18 mouse cellular contexts compared by ENCODE assay signal in the genomic region with DNA sequence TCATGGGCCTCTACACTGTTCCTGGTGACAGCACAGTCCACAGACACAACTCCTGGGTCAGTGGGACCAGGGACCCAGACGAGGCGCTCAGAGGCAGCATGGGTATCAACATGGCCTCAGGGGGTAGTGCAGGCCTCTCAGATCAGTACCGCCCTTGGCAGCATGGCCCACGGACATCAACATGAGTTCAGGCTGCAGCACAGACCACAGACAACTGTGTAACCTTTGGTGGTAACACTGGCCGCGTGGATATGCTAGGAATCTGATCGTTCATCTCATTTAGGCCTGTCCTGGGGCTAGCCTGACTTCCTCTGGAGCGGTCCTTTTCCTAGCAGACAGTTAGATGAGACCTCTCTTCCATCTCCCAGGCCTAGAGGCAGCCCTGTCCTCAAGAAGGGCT.
"Had no signal": no experiment of that assay in that cellular context is flagged by ENCODE, and none has a peak within 500 bp of the region (broad histone marks: within the 10 kb centered on the region; RNA-seq: fewer than 3 reads in every experiment).

No protein-coding gene starts in this region.

- H3K4me3 ChIP-seq: limb, embryonic 13.5 days; liver, embryonic 12.5 days; liver, embryonic 15.5 days; midbrain, embryonic 15.5 days; neural tube, embryonic 12.5 days; neural tube, embryonic 15.5 days had no signal

- H3K27me3 ChIP-seq: limb, embryonic 13.5 days; liver, embryonic 12.5 days; liver, embryonic 15.5 days; midbrain, embryonic 15.5 days; neural tube, embryonic 12.5 days; neural tube, embryonic 15.5 days had no signal

- H3K9me3 ChIP-seq: limb, embryonic 13.5 days; liver, embryonic 12.5 days; liver, embryonic 15.5 days; midbrain, embryonic 15.5 days; neural tube, embryonic 12.5 days; neural tube, embryonic 15.5 days had no signal

- H3K9ac ChIP-seq: limb, embryonic 13.5 days; liver, embryonic 12.5 days; liver, embryonic 15.5 days; midbrain, embryonic 15.5 days; neural tube, embryonic 12.5 days; neural tube, embryonic 15.5 days had no signal

- H3K4me2 ChIP-seq: limb, embryonic 13.5 days; liver, embryonic 12.5 days; liver, embryonic 15.5 days; midbrain, embryonic 15.5 days; neural tube, embryonic 12.5 days; neural tube, embryonic 15.5 days had no signal

- H3K36me3 ChIP-seq: limb, embryonic 13.5 days; liver, embryonic 12.5 days; liver, embryonic 15.5 days; midbrain, embryonic 15.5 days; neural tube, embryonic 12.5 days; neural tube, embryonic 15.5 days had no signal

- H3K27ac ChIP-seq: limb, embryonic 13.5 days; liver, embryonic 12.5 days; liver, embryonic 15.5 days; midbrain, embryonic 15.5 days; neural tube, embryonic 12.5 days; neural tube, embryonic 15.5 days had no signal

- ATAC-seq: intestine, embryonic 16.5 days; liver, embryonic 12.5 days; midbrain, embryonic 15.5 days had no signal

- DNase-seq: kidney, adult 18-20 months; kidney, adult 9 months; kidney, postnatal 36 days; liver; lung, adult 2 months; lung, postnatal 14 days; lung, postnatal 4 days; right cerebral cortex, adult 18-20 months; right cerebral cortex, postnatal 14 days; right cerebral cortex, postnatal 4 days; thymus, postnatal 25 days had no signal

- H3K4me1 ChIP-seq: liver, embryonic 12.5 days; liver, embryonic 15.5 days had no signal
